Comparison of ENCODE assay signal across 10 mouse cellular contexts in the genomic region with DNA sequence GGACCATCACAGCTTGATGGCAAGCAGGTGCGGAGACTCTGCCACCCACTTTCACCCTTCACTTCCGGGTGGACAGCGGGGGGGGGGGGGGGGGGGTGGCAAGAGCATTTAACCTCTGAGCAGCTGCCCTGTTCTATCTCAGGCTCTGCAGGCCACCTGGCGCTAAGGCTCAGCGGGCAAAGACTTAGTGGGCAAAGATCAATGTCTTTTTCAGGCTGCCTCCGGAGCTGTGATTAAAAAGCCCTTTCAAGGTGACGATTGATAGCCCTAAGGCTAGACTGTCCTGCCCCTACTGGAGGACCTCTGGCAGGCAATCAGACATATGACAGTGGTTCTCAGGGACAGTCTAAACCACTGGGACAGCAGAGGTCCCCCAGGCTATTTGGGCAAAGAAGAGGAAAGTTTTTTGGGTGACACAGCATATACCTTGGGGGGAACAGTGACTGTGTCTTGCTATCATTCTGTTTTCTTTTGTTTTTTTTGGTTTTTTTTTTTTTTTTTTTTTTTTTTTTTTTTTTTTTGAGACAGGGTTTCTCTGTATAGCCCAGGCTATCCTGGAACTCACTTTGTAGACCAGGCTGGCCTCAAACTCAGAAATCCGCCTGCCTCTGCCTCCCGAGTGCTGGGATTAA. TPM values are rescaled to one million over a fixed set of nuclear protein-coding genes. Genes with fewer than 3 reads are reported as not detected.
DNase-seq lines count a peak whose midpoint lies in the region; ATAC-seq and TF ChIP-seq lines count a peak whose summit lies in the region.
"Had no signal": no experiment of that assay in that cellular context is flagged by ENCODE, and none has a peak within 500 bp of the region (broad histone marks: within the 10 kb centered on the region; RNA-seq: fewer than 3 reads in every experiment).

No protein-coding gene starts in this region.

- WGBS in lung, embryonic 14.5 days = 27% methylated on average over 9 of the region's 9 CpGs
- 24% methylated on average over 8 of the region's 9 CpGs for WGBS in forebrain, embryonic 15.5 days
- WGBS in liver, embryonic 15.5 days (ENCODE audit: insufficient replicate concordance) = 18% methylated on average over 9 of the region's 9 CpGs
- 25% methylated on average over 8 of the region's 9 CpGs for WGBS in neural tube, embryonic 15.5 days

- no peaks in the 10 kb centered on the region for H3K9me3 ChIP-seq in lung, embryonic 14.5 days (ENCODE audit: low read depth, low read length)
- no peaks in the 10 kb centered on the region for H3K9me3 ChIP-seq in forebrain, embryonic 15.5 days
- no peaks in the 10 kb centered on the region for H3K9me3 ChIP-seq in liver, embryonic 15.5 days (replicated peaks)
- H3K9me3 ChIP-seq in neural tube, embryonic 15.5 days (replicated peaks) = no peaks in the 10 kb centered on the region
- H3K9me3 ChIP-seq: limb, embryonic 15.5 days had no signal

- no peaks in the 10 kb centered on the region for H3K36me3 ChIP-seq in lung, embryonic 14.5 days (ENCODE audit: insufficient read depth)
- no peaks in the 10 kb centered on the region for H3K36me3 ChIP-seq in forebrain, embryonic 15.5 days
- H3K36me3 ChIP-seq in liver, embryonic 15.5 days (replicated peaks) = no peaks in the 10 kb centered on the region
- H3K36me3 ChIP-seq in neural tube, embryonic 15.5 days = no peaks in the 10 kb centered on the region
- H3K36me3 ChIP-seq: limb, embryonic 15.5 days had no signal

- no peaks in the 10 kb centered on the region for H3K4me1 ChIP-seq in lung, embryonic 14.5 days (ENCODE audit: insufficient read depth)
- peaks cover 46% of the 10 kb centered on the region for H3K4me1 ChIP-seq in forebrain, embryonic 15.5 days
- peaks cover 31% of the 10 kb centered on the region for H3K4me1 ChIP-seq in liver, embryonic 15.5 days (replicated peaks)
- peaks cover 37% of the 10 kb centered on the region for H3K4me1 ChIP-seq in neural tube, embryonic 15.5 days

- H3K4me3 ChIP-seq in lung, embryonic 14.5 days (ENCODE audit: low read depth, low read length) = no peak overlapping the region
- H3K4me3 ChIP-seq in forebrain, embryonic 15.5 days = peak overlapping the region; percentile 17; the same call in 1 of the 2 replicates
- peak overlapping the region; percentile 32 for H3K4me3 ChIP-seq in liver, embryonic 15.5 days (replicated peaks)
- H3K4me3 ChIP-seq in neural tube, embryonic 15.5 days (replicated peaks) = no peak overlapping the region
- H3K4me3 ChIP-seq: limb, embryonic 15.5 days had no signal

- H3K27ac ChIP-seq in lung, embryonic 14.5 days (ENCODE audit: low read depth) = no peak overlapping the region
- H3K27ac ChIP-seq in forebrain, embryonic 15.5 days (replicated peaks) = peak overlapping the region; percentile 91
- peak overlapping the region; percentile 64 for H3K27ac ChIP-seq in liver, embryonic 15.5 days (replicated peaks)
- H3K27ac ChIP-seq in neural tube, embryonic 15.5 days (replicated peaks) = peak overlapping the region; percentile 68
- H3K27ac ChIP-seq: limb, embryonic 15.5 days had no signal

- H3K27me3 ChIP-seq in lung, embryonic 14.5 days (ENCODE audit: insufficient read depth, low read length) = no peaks in the 10 kb centered on the region
- H3K27me3 ChIP-seq in forebrain, embryonic 15.5 days = no peaks in the 10 kb centered on the region
- 0 out of 2 replicates have a peak, but pooled peaks cover 6% of the 10 kb centered on the region for H3K27me3 ChIP-seq in liver, embryonic 15.5 days
- peaks cover 3% of the 10 kb centered on the region for H3K27me3 ChIP-seq in neural tube, embryonic 15.5 days (replicated peaks)
- H3K27me3 ChIP-seq: limb, embryonic 15.5 days had no signal

- ATAC-seq in lung, embryonic 14.5 days (ENCODE audit: insufficient read depth) = no peak
- ATAC-seq in forebrain, embryonic 15.5 days (replicated peaks) = no peak
- peak; percentile 66 for ATAC-seq in liver, embryonic 15.5 days (ENCODE audit: insufficient read depth)
- ATAC-seq in neural tube, embryonic 15.5 days (ENCODE audit: low FRiP score) = no peak

- no peak overlapping the region for H3K9ac ChIP-seq in lung, embryonic 14.5 days
- peak overlapping the region; percentile 23; the same call in 1 of the 2 replicates for H3K9ac ChIP-seq in forebrain, embryonic 15.5 days (replicated peaks)
- H3K9ac ChIP-seq in liver, embryonic 15.5 days = no peak overlapping the region
- H3K9ac ChIP-seq in neural tube, embryonic 15.5 days (replicated peaks) = no peak overlapping the region
- H3K9ac ChIP-seq: limb, embryonic 15.5 days had no signal

- DNase-seq in lung, embryonic 14.5 days = no peak
- DNase-seq in lung, adult 18-20 months = no peak
- DNase-seq in adrenal gland, adult 8-10 months = no peak
- DNase-seq in layer of hippocampus, adult 18-20 months (ENCODE audit: low spot score in 2 of 2) = no peak
- DNase-seq in B cell, adult 2 months = no peak
- DNase-seq: kidney, postnatal 10 days had no signal

- 0 out of 2 replicates have a peak, but pooled peaks have one; percentile 2 for TF ChIP-seq CTCF in lung, embryonic 14.5 days (IDR thresholded peaks at IDR 0.05; ENCODE audit: low read depth)

- peak overlapping the region; percentile 33 for H3K4me2 ChIP-seq in lung, embryonic 14.5 days
- H3K4me2 ChIP-seq in forebrain, embryonic 15.5 days (replicated peaks) = peak overlapping the region; percentile 37
- peak overlapping the region; percentile 57 for H3K4me2 ChIP-seq in liver, embryonic 15.5 days
- H3K4me2 ChIP-seq in neural tube, embryonic 15.5 days = peak overlapping the region; percentile 29
- H3K4me2 ChIP-seq: limb, embryonic 15.5 days had no signal

RNA-seq across cellular contexts. Expression of a gene that starts 54.1 kb away (rescaled TPM):
- polyA plus RNA-seq in lung, embryonic 14.5 days (2014; fragmentation: Nextera tagmentation; extraction: Ambion mirVana) = 44.3 and 46.2 TPM in 2 replicates
- polyA plus RNA-seq in forebrain, embryonic 15.5 days (2015; fragmentation: Nextera tagmentation; extraction: Ambion mirVana) = 69.4 and 76.8 TPM in 2 replicates
- 18.0 and 20.4 TPM in 2 replicates for polyA plus RNA-seq in liver, embryonic 15.5 days (2015; fragmentation: Nextera tagmentation; extraction: Ambion mirVana)
- 52.0 and 52.1 TPM in 2 replicates for polyA plus RNA-seq in neural tube, embryonic 15.5 days (2015; fragmentation: Nextera tagmentation; extraction: Ambion mirVana)
- 100 to 1,000 TPM; 138 to 170 (median 166) TPM for total RNA-seq in adrenal gland, adult 8-10 months (2022)
- total RNA-seq in layer of hippocampus, adult 18-20 months (2021) = 100 to 1,000 TPM; 235 to 245 TPM

Comparison
In these comparisons a context has a peak if more than half of its experiments do, and no peak if none do; other contexts are left out.
1. H3K4me3 ChIP-seq: peak in forebrain, embryonic 15.5 days (single experiment) and liver, embryonic 15.5 days (single experiment); none in lung, embryonic 14.5 days (single experiment) and neural tube, embryonic 15.5 days (single experiment).
2. Peak in every context shown above with its lines, with median percentiles within 50 percentile points of each other: H3K4me2 ChIP-seq.